Mouse (Mus musculus): ENCODE data around the gene Secisbp2l.

Gene Secisbp2l

GRCm38 (mm10) chr2:125782719-125783109, at the start of gene Secisbp2l:
Gene Secisbp2l (minus strand): TSS chr2:125782870.
- DNase-seq (ENCODE audit: low spot score in 2 of 2) = peak; percentile 95 to 96

GRCm38 (mm10) chr2:125829924-125830323, 47.3 kb upstream of the Secisbp2l start:
- no peak for DNase-seq (ENCODE audit: low spot score in 2 of 2)

DNA sequence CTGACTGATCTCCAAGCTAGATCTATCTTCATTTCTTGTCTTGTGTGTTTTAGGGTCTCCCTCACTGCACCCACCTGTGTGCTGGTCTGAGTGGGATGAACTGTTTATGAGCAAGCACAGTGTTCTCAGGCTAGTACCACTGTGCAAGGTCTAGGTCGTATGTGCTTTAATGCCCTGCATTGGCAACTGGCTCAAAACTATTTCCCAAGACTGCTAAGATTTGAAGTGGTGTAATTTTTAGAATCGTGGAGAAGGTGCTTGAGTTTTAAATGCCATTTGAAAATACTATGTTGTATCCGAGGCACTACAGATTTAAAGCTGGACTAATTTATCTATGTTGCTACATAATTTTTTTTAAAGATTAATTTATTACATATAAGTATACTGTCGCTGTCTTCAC, 45.2 kb upstream of the Secisbp2l start:
- DNase-seq (ENCODE audit: low spot score in 2 of 2) = no peak

- no peak for DNase-seq (ENCODE audit: low spot score in 2 of 2)
These were observed 43.5 kb upstream of the Secisbp2l start for GRCm38 (mm10) chr2:125826201-125826600.

DNA sequence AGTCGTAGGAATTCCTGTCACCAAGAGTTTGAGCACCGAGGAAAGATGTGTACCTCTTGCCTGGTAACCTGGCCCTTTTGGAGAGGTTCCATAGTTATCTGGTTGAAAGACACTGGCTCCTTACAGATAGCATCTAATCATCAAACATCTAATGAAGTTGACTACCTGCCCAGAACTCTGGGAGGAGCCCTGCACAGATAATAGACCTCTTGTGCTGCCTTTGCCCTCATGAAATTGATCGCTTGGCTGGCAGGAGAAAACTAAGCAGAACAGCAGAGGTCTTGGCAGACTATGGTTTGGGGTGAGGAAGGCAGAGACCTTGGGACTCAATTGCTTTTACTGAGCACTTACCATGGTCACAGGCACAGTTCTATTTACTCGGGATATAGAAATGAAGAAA, 37.7 kb upstream of the Secisbp2l start:
- DNase-seq (ENCODE audit: low spot score in 2 of 2) = no peak

DNA sequence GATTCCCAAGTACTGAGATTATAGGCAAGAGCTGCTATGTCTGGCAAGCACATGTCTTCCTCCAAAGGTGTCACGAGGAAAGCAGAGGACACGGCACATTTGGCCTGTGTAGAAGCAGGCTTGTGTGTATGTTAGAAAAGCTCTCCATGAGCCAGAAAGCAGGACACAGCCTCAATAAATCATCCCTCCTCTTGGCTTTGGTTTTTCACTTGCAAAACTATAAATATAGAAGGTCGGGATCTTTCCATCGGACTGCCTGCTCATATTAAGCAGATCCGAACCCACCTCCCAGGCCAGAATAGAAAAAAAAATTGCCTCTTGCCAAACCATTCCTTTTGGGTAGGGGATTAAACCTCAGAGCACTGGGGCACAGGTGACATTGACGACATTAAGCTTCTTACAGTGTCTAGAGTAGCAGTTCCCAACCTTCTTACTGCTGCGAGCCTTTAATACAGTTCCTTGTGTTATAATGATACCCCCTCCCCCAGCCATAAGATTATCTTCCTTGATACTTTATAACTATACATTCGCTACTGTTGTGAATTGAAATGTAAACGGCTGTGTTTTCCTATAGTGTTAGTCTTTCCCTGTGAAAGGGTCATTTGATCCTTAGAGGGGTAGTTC, 31.4 kb upstream of the Secisbp2l start:
- DNase-seq (ENCODE audit: low spot score in 2 of 2) = no peak

- DNase-seq (ENCODE audit: low spot score in 2 of 2) = no peak
These were observed 28.7 kb upstream of the Secisbp2l start for GRCm38 (mm10) chr2:125811332-125811731.

DNA sequence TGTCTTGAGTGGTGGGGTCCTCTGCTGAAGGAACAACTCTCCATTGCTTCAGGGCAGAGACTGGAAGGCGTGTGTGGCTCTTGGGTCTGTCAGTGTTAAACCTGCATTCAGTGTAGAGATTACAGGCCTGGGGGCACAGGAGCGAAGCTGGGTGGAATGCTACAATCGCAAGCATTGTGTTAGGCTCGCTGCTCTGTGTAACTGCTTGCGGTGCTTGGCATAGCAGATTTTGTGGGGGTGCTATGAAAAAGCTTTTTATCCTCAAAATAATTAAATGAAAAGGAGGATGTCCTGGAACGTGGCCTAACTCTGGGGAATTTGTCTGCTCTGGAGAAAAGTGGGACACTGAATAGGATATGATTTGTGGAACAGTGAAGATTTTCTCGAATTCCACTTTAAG, 26.9 kb upstream of the Secisbp2l start:
- DNase-seq (ENCODE audit: low spot score in 2 of 2) = no peak

GRCm38 (mm10) chr2:125805826-125806225, 23.2 kb upstream of the Secisbp2l start:
- no peak for DNase-seq (ENCODE audit: low spot score in 2 of 2)

DNA sequence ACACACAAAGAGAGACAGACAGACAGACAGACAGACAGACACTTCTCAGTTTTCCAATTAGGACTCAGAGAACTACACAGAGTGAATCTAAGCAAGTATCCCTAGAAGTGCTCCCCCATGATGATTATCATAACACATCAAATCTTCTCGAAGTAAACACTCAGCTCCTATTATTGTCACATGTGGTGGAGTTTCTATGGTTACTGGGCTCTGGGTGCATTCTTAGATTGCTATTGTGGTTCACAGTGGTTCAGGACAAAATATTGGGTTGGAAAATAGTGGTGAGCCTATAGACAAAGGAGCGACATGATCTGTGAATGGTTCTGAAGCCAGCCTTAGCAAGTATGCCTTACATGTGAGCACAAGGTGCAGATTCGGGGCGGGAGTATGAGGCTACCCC, 19.3 kb upstream of the Secisbp2l start:
- DNase-seq (ENCODE audit: low spot score in 2 of 2) = no peak

DNA sequence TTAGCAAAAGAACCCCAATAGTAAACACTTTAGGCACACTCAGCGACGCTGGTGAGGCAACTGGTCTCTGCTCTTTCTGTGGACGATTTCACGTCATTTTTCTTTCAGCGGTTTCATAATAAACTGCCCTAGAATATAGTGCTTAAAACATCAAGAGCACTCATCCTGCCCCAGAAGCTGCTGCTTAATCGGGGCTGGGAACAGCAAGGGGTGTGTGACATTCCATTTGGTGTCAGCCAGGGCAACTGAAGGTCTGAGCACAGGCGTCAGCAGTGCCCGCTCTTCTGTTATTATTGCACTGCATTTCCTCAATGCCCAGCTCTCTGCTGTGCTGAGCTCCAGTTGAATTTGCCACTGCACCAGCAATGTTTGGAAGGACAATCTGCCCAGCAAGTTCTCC, 18.4 kb upstream of the Secisbp2l start:
- DNase-seq (ENCODE audit: low spot score in 2 of 2) = no peak

DNA sequence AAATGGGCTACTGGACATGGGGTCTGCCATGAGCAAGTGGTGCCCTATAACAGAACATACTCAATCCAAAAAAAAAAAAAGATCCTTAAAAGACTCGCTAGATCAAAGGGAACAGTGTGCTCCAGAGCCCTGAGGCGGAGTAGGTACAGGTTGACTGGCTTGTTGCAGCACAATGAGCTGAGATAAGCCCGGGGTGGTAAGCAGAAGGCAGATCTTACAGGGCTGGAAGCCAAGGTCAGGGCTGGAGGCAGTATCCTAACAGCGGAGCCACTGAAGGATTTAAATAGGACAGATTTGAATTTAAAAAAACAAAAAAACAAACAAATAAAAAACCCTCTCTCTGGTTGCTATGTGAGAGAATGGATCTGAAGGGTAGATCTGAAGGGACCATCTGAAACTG, 17.8 kb upstream of the Secisbp2l start:
- peak; percentile 10 to 29 for DNase-seq (ENCODE audit: low spot score in 2 of 2)

- no peak for DNase-seq (ENCODE audit: low spot score in 2 of 2)
These were observed 15.2 kb upstream of the Secisbp2l start for GRCm38 (mm10) chr2:125797872-125798271.

GRCm38 (mm10) chr2:125795118-125795517, 12.4 kb upstream of the Secisbp2l start:
- DNase-seq (ENCODE audit: low spot score in 2 of 2) = no peak

DNA sequence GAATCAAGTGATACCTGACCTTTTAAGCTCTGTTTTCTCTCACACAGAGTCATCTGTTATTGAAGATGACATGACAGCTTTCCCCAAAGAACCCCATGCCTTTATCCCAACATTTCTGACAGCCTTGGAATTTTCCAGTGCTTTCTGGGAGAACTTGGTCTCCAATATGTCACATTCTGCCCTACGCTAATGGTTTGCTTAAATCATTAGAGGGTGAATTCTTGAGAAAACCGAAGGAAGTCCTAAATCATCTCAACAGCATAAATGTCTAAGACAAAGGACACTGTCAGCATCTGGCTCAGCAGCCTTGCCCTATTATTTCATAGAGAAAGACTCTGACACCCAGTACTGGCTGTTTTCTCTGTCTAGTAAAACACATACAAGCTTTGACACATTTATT, 11.5 kb upstream of the Secisbp2l start:
- no peak for DNase-seq (ENCODE audit: low spot score in 2 of 2)

GRCm38 (mm10) chr2:125792879-125793261, 10.2 kb upstream of the Secisbp2l start:
- DNase-seq (ENCODE audit: low spot score in 2 of 2) = no peak

DNA sequence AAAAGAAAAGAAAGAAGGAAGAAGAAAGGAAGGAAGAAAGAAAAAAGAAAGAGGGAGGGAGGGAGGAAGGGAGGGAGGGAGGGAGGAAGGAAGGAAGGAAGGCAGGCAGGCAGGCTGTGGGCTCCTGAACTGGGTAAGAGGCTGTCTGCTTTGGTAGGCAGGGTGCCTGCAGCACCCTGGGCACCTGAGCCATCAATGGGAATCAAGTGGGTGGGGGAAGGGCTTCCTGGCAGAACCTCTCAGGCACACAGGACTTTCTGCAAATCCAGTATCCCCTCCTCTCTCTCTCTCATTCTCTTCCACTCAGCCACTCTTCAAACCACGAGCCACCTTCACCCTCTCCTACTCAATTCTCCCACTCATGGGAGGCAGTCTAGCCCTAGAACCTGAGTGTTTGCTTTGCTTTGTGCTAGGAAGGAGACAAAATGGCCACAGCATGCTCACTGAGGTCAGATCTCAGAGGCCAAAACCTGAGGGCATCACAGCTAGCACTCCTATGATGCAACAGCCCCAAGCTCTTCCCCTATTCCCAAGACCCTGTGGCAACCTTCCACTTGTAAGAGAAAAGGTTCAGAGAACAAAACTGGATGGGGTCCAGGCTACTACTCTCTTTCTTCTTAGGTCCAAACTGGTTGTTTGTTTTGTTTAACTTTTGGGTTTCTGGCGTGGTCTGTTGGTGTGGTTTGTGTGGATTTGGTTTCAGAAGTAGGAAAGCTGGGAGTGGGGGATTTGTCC, 9.6 kb upstream of the Secisbp2l start:
- DNase-seq (ENCODE audit: low spot score in 2 of 2) = no peak

GRCm38 (mm10) chr2:125791485-125791885, 8.8 kb upstream of the Secisbp2l start:
- DNase-seq (ENCODE audit: low spot score in 2 of 2) = peak in 1 of 2 experiments; percentile 12

DNA sequence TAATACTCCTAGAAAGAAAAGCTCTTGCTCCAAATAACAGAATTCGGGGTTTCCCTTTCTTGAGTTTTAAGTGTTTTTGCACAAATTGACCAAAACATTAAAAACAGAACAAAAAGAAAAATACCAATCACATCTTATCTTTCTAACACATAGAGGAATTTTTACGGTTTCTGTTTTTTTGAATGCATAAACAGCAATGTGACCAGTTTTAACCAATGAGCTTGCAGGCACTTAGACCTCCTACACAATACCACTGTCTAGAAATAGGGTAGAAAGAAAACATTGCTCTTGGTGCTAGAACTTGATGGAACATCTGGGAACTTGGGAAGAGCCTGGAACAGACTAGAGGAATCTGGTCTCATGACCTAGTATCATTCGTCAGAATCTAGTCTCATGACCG, 7.6 kb upstream of the Secisbp2l start:
- DNase-seq (ENCODE audit: low spot score in 2 of 2) = no peak

GRCm38 (mm10) chr2:125789265-125789664, 6.6 kb upstream of the Secisbp2l start:
- DNase-seq (ENCODE audit: low spot score in 2 of 2) = no peak

- DNase-seq (ENCODE audit: low spot score in 2 of 2) = no peak
These were observed 6.1 kb upstream of the Secisbp2l start for GRCm38 (mm10) chr2:125788785-125789184.

DNA sequence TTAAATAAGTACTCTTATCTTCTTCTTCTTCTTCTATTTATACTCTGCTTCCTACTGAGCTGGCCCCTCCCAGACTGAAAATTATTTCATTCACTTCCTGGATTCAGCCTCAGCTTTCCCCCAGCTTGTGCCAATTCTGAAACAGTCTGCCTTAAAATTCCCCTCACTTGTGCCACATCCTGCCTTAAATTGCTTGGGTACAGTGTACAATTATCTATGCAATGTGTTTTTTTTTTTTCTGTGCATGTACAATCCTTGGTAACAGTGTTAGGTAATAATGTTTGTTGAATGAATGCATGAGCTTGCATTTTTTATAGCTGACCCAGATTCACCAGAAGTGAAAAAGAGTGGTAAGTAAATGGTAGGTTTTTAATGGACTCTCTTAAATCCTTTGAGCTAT, 5.7 kb upstream of the Secisbp2l start:
- peak in 1 of 2 experiments; percentile 9 for DNase-seq (ENCODE audit: low spot score in 2 of 2)

- no peak for DNase-seq (ENCODE audit: low spot score in 2 of 2)
These were observed 2.4 kb upstream of the Secisbp2l start for GRCm38 (mm10) chr2:125785021-125785420.

DNA sequence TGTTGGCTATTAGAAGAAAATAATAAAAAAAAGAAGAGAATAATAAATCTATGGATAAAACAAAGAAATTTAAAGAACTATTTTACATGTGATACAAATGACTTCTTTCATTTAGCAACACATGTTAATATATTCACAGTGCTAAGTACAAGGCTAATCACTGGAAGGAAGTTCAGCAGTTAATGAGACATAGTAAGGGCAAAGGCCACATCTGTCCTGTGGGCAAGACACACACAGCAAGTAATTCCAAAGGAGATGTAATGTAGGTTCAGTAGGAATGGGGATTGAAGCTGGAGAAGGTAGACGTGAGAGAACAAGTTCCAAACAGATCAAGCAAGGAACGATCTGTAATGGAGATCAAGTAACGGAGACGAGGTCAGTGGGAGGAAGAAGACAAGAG, 1.7 kb upstream of the Secisbp2l start:
- no peak for DNase-seq (ENCODE audit: low spot score in 2 of 2)
